Mouse (Mus musculus) liver, embryonic 14.5 days (tissue): ENCODE measurements around the gene Mxd3.

Experiments used
- CTCF ChIP-seq: IDR thresholded peaks from 2 replicates; pipeline ENCODE4 v1.5.1; 2016; ENCODE audit warnings: antibody characterized with exemption, low read depth, control low read depth
- EP300 ChIP-seq: IDR thresholded peaks from 2 replicates; pipeline ENCODE4 v1.6.1; 2016; ENCODE audit warnings: antibody characterized with exemption, low read depth

DNA sequence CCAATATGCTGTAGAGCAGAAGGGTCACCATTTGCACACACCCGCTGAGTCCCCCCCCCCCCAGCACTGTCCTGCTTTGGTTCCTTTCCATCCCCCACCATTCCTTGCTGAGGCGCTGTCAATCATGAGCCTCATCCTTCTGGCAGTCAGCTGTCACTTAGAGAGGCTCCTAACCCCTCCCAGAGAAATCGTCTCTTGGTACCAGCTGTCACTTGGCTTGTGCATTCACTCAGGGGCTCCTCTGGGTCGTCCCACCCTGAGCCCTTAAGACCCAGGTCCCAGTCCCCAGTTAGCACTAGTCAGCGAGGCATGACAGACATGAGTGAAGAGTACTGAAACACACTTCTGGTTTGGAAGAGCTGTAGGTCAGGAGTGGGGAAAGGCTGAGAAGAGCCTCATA is 42.1 kb upstream of the Mxd3 start:
- no peak for TF ChIP-seq CTCF
- TF ChIP-seq EP300: no peak
